Mouse (Mus musculus) lung, postnatal 0 days (tissue): ENCODE measurements around the gene Fam19a3.

Experiments used
- CTCF ChIP-seq: IDR thresholded peaks from 2 replicates; pipeline ENCODE4 v1.5.1; 2016; ENCODE audit warnings: antibody characterized with exemption, mild to moderate bottlenecking
- EP300 ChIP-seq: IDR thresholded peaks from 2 replicates; pipeline ENCODE4 v1.6.1; 2016; ENCODE audit warnings: antibody characterized with exemption, mild to moderate bottlenecking, control low read depth

DNA sequence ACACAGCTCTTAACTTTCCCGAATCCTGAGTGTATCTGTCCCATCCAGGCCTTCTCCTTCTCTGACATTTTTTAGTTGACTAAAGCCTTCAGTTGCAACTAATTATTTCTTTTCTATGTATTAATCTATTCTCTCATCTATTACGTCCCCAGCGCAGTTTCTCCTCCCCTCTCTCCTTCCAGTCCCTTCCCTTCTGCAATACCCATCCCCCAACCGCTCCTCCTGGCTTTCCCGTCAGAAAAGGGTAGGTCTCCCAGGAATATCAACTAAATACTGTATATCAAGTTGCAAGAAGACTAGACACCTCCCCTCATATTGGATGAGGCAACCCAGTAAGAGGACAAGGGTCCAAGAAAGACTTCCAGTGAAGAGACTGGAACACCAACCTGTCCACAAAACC, 22.8 kb downstream of the Fam19a3 start:
- TF ChIP-seq CTCF: no peak
- TF ChIP-seq EP300: no peak
